Mouse (Mus musculus): ENCODE results near the gene Akap6. TPM values are rescaled to one million over a fixed set of nuclear protein-coding genes. Genes with fewer than 3 reads are reported as not detected.

Gene Akap6
- 100 to 1,000 TPM in 1 of 2 experiments, 10 to 100 TPM in 1; 93.5 to 103 TPM for total RNA-seq (2021)

GRCm38 (mm10) chr12:52699146-52699545 is at the start of gene Akap6:
Gene Akap6, plus strand, starts transcription at chr12:52699383.
- no peak for DNase-seq (ENCODE audit: low spot score)
- intact Hi-C loops (cut with DNase I) = no loop called here

GRCm38 (mm10) chr12:52662907-52663790 is 36.0 kb upstream of the Akap6 start:
- no peak for DNase-seq (ENCODE audit: low spot score)
- intact Hi-C loops (cut with DNase I) = no loop called here

- intact Hi-C loops (cut with DNase I) = no loop called here
- no peak for DNase-seq (ENCODE audit: low spot score)
These were observed 34.2 kb upstream of the Akap6 start for GRCm38 (mm10) chr12:52664944-52665343.

GRCm38 (mm10) chr12:52671436-52671835 is 27.7 kb upstream of the Akap6 start:
- intact Hi-C loops (cut with DNase I) = no loop called here
- peak; percentile 5 for DNase-seq (ENCODE audit: low spot score)

- DNase-seq (ENCODE audit: low spot score) = no peak
- intact Hi-C loops (cut with DNase I) = no loop called here
These were observed 27.2 kb upstream of the Akap6 start for GRCm38 (mm10) chr12:52671943-52672342.

- intact Hi-C loops (cut with DNase I) = no loop called here
- no peak for DNase-seq (ENCODE audit: low spot score)
These were observed 25.7 kb upstream of the Akap6 start for GRCm38 (mm10) chr12:52673361-52673960.

- DNase-seq (ENCODE audit: low spot score) = no peak
- intact Hi-C loops (cut with DNase I) = no loop called here
These were observed 24.2 kb upstream of the Akap6 start for GRCm38 (mm10) chr12:52675010-52675409.

- intact Hi-C loops (cut with DNase I) = no loop called here
- no peak for DNase-seq (ENCODE audit: low spot score)
These were observed 11.8 kb upstream of the Akap6 start for GRCm38 (mm10) chr12:52687355-52687754.

GRCm38 (mm10) chr12:52688712-52689111 is 10.5 kb upstream of the Akap6 start:
- intact Hi-C loops (cut with DNase I) = no loop called here
- no peak for DNase-seq (ENCODE audit: low spot score)

- intact Hi-C loops (cut with DNase I) = no loop called here
These were observed 7.6 kb upstream of the Akap6 start for GRCm38 (mm10) chr12:52691552-52691951.

GRCm38 (mm10) chr12:52692290-52692974 is 6.8 kb upstream of the Akap6 start:
- DNase-seq (ENCODE audit: low spot score) = no peak
- intact Hi-C loops (cut with DNase I) = no loop called here

More at GRCm38 (mm10) chr12:52691552-52691951, 7.6 kb upstream of the Akap6 start:
- DNase-seq (ENCODE audit: low spot score) = no peak

- no peak for DNase-seq (ENCODE audit: low spot score)
- intact Hi-C loops (cut with DNase I) = no loop called here
These were observed 1.6 kb upstream of the Akap6 start for GRCm38 (mm10) chr12:52697407-52698109.

GRCm38 (mm10) chr12:52698276-52698930 is 780 bp upstream of the Akap6 start:
- DNase-seq (ENCODE audit: low spot score) = no peak
- intact Hi-C loops (cut with DNase I) = no loop called here

- intact Hi-C loops (cut with DNase I) = loop anchor here (10.0 kb wide), 1 partner anchor 195 kb away; no protein-coding TSS in a partner anchor
- DNase-seq (ENCODE audit: low spot score) = no peak
These were observed 946 bp downstream of the Akap6 start for GRCm38 (mm10) chr12:52699961-52700696.

GRCm38 (mm10) chr12:52700697-52701191 is 1.6 kb downstream of the Akap6 start:
- intact Hi-C loops (cut with DNase I) = loop anchor here (10.0 kb wide), 1 partner anchor 194 kb away; no protein-coding TSS in a partner anchor
- no peak for DNase-seq (ENCODE audit: low spot score)

GRCm38 (mm10) chr12:52701201-52701641 is 2.0 kb downstream of the Akap6 start:
- intact Hi-C loops (cut with DNase I) = loop anchor here (10.0 kb wide), 1 partner anchor 194 kb away; no protein-coding TSS in a partner anchor
- DNase-seq (ENCODE audit: low spot score) = no peak

- intact Hi-C loops (cut with DNase I) = loop anchor here (10.0 kb wide), 1 partner anchor 192 kb away; no protein-coding TSS in a partner anchor
- no peak for DNase-seq (ENCODE audit: low spot score)
These were observed 3.3 kb downstream of the Akap6 start for GRCm38 (mm10) chr12:52702368-52702967.

GRCm38 (mm10) chr12:52704081-52704480 is 4.9 kb downstream of the Akap6 start:
- DNase-seq (ENCODE audit: low spot score) = no peak
- intact Hi-C loops (cut with DNase I) = loop anchor here (10.0 kb wide), 1 partner anchor 191 kb away; no protein-coding TSS in a partner anchor
